Mouse (Mus musculus): ENCODE measurements around the gene Sertm1. TPM values are rescaled to one million over a fixed set of nuclear protein-coding genes. Genes with fewer than 3 reads are reported as not detected.
A peak's percentile ranks its signal among the peaks of the same experiment; 100 is the strongest.

The Sertm1 gene
- polyA plus RNA-seq (2012; rRNA removed): 1.2 and 2.1 TPM in 2 replicates

- 3% methylated on average over 38 of the region's 38 CpGs for WGBS
- Histone ChIP-seq H3K4me1 (ENCODE audit: control insufficient read depth, insufficient read depth, insufficient read length, low read length) (no peaks in the 10 kb centered on the region), H3K4me3 (ENCODE audit: low read depth, low read length) (peak within 1 kb of the TSS; percentile 49), H3K27me3 (ENCODE audit: control insufficient read depth, insufficient read depth, low read length) (no peaks in the 10 kb centered on the region), H3K36me3 (ENCODE audit: control insufficient read depth, insufficient read depth, low read length) (no peaks in the 10 kb centered on the region), H3K27ac (ENCODE audit: insufficient read depth, low read depth, low read length) (no peak within 1 kb of the TSS)
- no peak for TF ChIP-seq POLR2A (IDR thresholded peaks at IDR 0.05; ENCODE audit: low read depth, low read length)
- no peak for TF ChIP-seq CTCF (IDR thresholded peaks at IDR 0.05; ENCODE audit: extremely low read depth, insufficient read length, insufficient replicate concordance, low read depth, low read length)
These were observed at the start of gene Sertm1 for GRCm38 (mm10) chr3:54915643-54916071. TSS of gene Sertm1 (minus strand) at chr3:54915887.

- WGBS: 79% methylated on average over 3 of the region's 3 CpGs
- no peak for TF ChIP-seq CTCF (IDR thresholded peaks at IDR 0.05; ENCODE audit: extremely low read depth, insufficient read length, insufficient replicate concordance, low read depth, low read length)
- no peaks in the 10 kb centered on the region for H3K36me3 ChIP-seq (ENCODE audit: control insufficient read depth, insufficient read depth, low read length)
- no peaks in the 10 kb centered on the region for H3K27me3 ChIP-seq (ENCODE audit: control insufficient read depth, insufficient read depth, low read length)
- no peak overlapping the region for H3K27ac ChIP-seq (ENCODE audit: insufficient read depth, low read depth, low read length)
- no peaks in the 10 kb centered on the region for H3K4me1 ChIP-seq (ENCODE audit: control insufficient read depth, insufficient read depth, insufficient read length, low read length)
- H3K4me3 ChIP-seq (ENCODE audit: low read depth, low read length): no peak overlapping the region
These were observed 49.3 kb upstream of the Sertm1 start for GRCm38 (mm10) chr3:54964948-54965506.

DNA sequence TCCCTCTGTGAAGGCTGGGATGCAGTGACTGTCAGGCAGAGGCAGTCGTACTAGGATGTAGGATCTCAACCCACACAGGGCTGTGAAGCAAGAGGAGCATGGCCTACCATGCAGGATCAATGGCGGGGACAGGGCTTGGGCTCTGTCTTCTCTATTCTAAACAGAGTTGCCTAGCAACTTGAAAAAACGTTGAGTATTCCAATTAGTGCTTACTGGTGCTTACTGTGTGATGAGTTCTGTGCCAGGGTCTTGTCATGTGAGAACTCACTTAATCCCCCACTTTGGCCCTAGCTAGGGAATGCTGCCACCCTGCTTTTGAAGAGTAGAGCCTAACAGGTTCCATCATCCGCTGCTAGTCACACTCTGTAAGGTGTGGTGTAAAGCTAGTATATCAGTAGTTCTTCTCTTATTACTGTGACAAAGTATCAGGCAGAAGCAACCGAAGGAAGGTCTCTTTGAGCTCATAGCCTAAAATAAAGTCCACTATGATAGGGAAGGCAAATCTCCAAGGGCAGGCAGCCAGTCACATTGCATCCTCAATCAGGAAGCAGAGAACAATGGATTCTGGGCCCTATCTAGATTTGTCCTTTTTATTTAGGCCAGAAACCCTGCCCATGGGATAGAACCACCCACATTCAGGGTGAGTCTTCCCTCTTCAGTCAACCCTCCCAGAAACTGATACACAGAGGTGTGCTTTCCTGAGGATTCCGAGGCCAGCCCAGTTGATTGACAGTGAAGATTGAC, 27.6 kb upstream of the Sertm1 start:
- no peaks in the 10 kb centered on the region for H3K27me3 ChIP-seq (ENCODE audit: control insufficient read depth, insufficient read depth, low read length)
- WGBS: 62% methylated on average over 6 of the region's 6 CpGs
- H3K27ac ChIP-seq (ENCODE audit: insufficient read depth, low read depth, low read length): no peak overlapping the region
- no peak overlapping the region for H3K4me3 ChIP-seq (ENCODE audit: low read depth, low read length)
- TF ChIP-seq POLR2A (IDR thresholded peaks at IDR 0.05; ENCODE audit: low read depth, low read length): no peak
- TF ChIP-seq CTCF (IDR thresholded peaks at IDR 0.05; ENCODE audit: extremely low read depth, insufficient read length, insufficient replicate concordance, low read depth, low read length): no peak
- no peaks in the 10 kb centered on the region for H3K4me1 ChIP-seq (ENCODE audit: control insufficient read depth, insufficient read depth, insufficient read length, low read length)
- no peaks in the 10 kb centered on the region for H3K36me3 ChIP-seq (ENCODE audit: control insufficient read depth, insufficient read depth, low read length)

- Histone ChIP-seq H3K27ac (ENCODE audit: insufficient read depth, low read depth, low read length) (no peak overlapping the region), H3K4me1 (ENCODE audit: control insufficient read depth, insufficient read depth, insufficient read length, low read length) (no peaks in the 10 kb centered on the region), H3K36me3 (ENCODE audit: control insufficient read depth, insufficient read depth, low read length) (no peaks in the 10 kb centered on the region), H3K27me3 (ENCODE audit: control insufficient read depth, insufficient read depth, low read length) (no peaks in the 10 kb centered on the region), H3K4me3 (ENCODE audit: low read depth, low read length) (no peak overlapping the region)
- WGBS: 75% methylated on average over 4 of the region's 4 CpGs
- TF ChIP-seq CTCF (IDR thresholded peaks at IDR 0.05; ENCODE audit: extremely low read depth, insufficient read length, insufficient replicate concordance, low read depth, low read length): no peak
- no peak for TF ChIP-seq POLR2A (IDR thresholded peaks at IDR 0.05; ENCODE audit: low read depth, low read length)
These were observed 18.8 kb upstream of the Sertm1 start for GRCm38 (mm10) chr3:54934535-54934934.

DNA sequence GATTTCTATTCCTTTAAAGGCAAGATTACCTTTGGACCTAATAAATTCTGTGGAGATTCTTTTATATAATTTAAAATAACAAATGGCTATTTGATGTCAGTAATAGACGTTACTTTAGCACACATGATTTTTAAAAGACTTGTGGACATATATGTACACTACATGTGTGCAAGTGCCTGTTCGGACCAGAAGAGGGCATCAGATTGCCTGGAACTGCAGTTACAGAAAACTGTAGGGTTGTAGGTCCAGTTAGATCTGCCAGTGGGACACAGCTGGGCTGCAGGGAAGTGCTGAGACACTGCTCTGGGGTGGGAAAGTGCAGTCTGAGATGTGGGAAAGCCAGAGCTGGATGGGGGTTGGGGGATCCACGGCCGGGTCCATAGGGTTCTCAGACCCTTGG, 16.9 kb upstream of the Sertm1 start:
- Histone ChIP-seq H3K4me1 (ENCODE audit: control insufficient read depth, insufficient read depth, insufficient read length, low read length) (no peaks in the 10 kb centered on the region), H3K27ac (ENCODE audit: insufficient read depth, low read depth, low read length) (no peak overlapping the region), H3K4me3 (ENCODE audit: low read depth, low read length) (no peak overlapping the region), H3K36me3 (ENCODE audit: control insufficient read depth, insufficient read depth, low read length) (no peaks in the 10 kb centered on the region), H3K27me3 (ENCODE audit: control insufficient read depth, insufficient read depth, low read length) (no peaks in the 10 kb centered on the region)
- TF ChIP-seq POLR2A (IDR thresholded peaks at IDR 0.05; ENCODE audit: low read depth, low read length) (no peak), CTCF (IDR thresholded peaks at IDR 0.05; ENCODE audit: extremely low read depth, insufficient read length, insufficient replicate concordance, low read depth, low read length) (no peak)
- WGBS: 87% methylated on average over 4 of the region's 4 CpGs

DNA sequence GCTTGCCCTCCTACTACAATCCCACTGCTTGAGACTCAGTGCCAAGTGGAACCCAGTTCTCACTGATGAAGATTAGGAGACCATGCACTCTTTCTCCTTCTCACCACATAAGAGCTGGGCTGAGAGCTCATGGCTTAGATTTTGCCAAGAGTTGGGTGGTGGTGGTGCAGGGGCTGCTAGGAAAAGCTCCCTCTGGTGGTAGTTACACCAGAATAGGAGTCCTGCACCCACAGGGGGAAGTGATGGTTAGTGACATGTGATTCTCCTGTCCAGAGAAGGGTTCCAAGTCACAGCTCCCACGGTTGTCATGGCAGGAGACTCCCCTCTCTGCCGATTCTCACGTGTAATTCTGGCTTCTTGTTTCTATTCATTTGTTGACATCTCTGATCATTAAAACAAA, 4.7 kb upstream of the Sertm1 start:
- Histone ChIP-seq H3K4me1 (ENCODE audit: control insufficient read depth, insufficient read depth, insufficient read length, low read length) (no peaks in the 10 kb centered on the region), H3K4me3 (ENCODE audit: low read depth, low read length) (no peak overlapping the region), H3K27me3 (ENCODE audit: control insufficient read depth, insufficient read depth, low read length) (no peaks in the 10 kb centered on the region), H3K36me3 (ENCODE audit: control insufficient read depth, insufficient read depth, low read length) (no peaks in the 10 kb centered on the region), H3K27ac (ENCODE audit: insufficient read depth, low read depth, low read length) (no peak overlapping the region)
- 69% methylated on average over 3 of the region's 3 CpGs for WGBS
- no peak for TF ChIP-seq CTCF (IDR thresholded peaks at IDR 0.05; ENCODE audit: extremely low read depth, insufficient read length, insufficient replicate concordance, low read depth, low read length)
- TF ChIP-seq POLR2A (IDR thresholded peaks at IDR 0.05; ENCODE audit: low read depth, low read length): no peak

DNA sequence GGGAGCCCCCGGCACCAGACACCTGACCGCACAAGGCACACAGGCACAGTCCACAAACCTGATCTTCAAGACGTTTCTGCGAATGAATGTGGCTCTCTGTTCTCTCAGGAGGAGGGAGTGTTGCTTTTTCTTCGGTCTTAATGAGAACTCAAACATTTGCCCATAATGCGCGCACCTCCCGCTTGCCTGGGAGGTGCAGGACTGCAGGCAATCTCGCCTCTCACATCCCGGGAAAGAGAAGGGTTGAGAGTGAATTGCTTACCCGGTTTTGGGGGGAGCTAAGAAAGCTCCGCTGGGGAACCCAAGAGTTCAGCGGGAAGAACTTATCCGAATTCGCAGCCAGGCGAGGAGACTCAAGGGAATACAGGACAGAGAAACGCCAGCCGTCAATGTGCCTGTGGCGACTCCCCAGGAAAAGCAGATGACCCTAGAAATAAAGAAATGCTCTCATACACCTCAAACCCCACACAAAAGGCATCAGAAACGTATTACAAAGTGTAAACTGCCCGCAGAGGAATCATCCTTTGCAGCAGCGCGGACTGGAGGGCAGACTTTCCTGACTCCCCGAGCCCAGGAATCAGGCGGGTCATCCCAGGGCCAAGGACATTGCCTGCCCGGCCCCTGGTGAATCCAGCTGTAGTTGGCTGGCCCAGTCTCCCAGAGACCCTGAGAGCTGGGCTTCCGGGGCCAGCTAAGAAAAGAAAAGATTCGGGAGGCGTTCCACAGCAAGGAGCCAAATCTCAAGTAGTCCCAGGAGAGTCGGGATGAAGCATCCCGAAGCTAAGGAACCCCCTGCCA, 643 bp downstream of the Sertm1 start:
- H3K4me3 ChIP-seq (ENCODE audit: low read depth, low read length): peak overlapping the region; percentile 49
- H3K27ac ChIP-seq (ENCODE audit: insufficient read depth, low read depth, low read length): no peak overlapping the region
- 7% methylated on average over 31 of the region's 31 CpGs for WGBS
- H3K36me3 ChIP-seq (ENCODE audit: control insufficient read depth, insufficient read depth, low read length): no peaks in the 10 kb centered on the region
- no peaks in the 10 kb centered on the region for H3K4me1 ChIP-seq (ENCODE audit: control insufficient read depth, insufficient read depth, insufficient read length, low read length)
- no peaks in the 10 kb centered on the region for H3K27me3 ChIP-seq (ENCODE audit: control insufficient read depth, insufficient read depth, low read length)
- no peak for TF ChIP-seq CTCF (IDR thresholded peaks at IDR 0.05; ENCODE audit: extremely low read depth, insufficient read length, insufficient replicate concordance, low read depth, low read length)
- no peak for TF ChIP-seq POLR2A (IDR thresholded peaks at IDR 0.05; ENCODE audit: low read depth, low read length)
